Mouse (Mus musculus) MEL (cell line): ENCODE data around the gene Klk9. TPM values are rescaled to one million over a fixed set of nuclear protein-coding genes. Genes with fewer than 3 reads are reported as not detected.

Source experiments
- DNase-seq: peaks from one replicate; pipeline ENCODE4 v3.0.0; 2011; ENCODE audit warnings: low read depth, low spot score
- H3K27ac ChIP-seq: 2 replicates; pipeline ENCODE4 v1.5.1; 2012; ENCODE audit warnings: low read depth, mild to moderate bottlenecking, control low read depth, low read length, moderate library complexity; ENCODE audit not compliant: control insufficient read depth
- H3K27me3 ChIP-seq, 2 experiments: fragments of 150-350 bp in 1 of 2; sonication (generic) in 1 of 2; 2 replicates each; pipeline ENCODE4 v1.6.1; 2012; ENCODE audit warnings: low read length in 2 of 2, mild to moderate bottlenecking in 2 of 2, improper control_type of control experiment in 1 of 2, moderate library complexity in 1 of 2; ENCODE audit not compliant: insufficient read depth in 2 of 2, control insufficient read depth in 1 of 2
- H3K36me3 ChIP-seq, 2 experiments: 2 replicates each; pipeline ENCODE4 v1.6.1; 2012 to 2014; ENCODE audit warnings: low read length in 2 of 2, improper control_type of control experiment in 1 of 2, inconsistent platforms in 1 of 2, mild to moderate bottlenecking in 1 of 2; ENCODE audit not compliant: insufficient read depth in 2 of 2, control insufficient read depth in 1 of 2
- H3K4me1 ChIP-seq, 2 experiments: fragments of 150-350 bp in 1 of 2; sonication (generic) in 1 of 2; 2 replicates each; pipeline ENCODE4 v1.6.1; 2012; ENCODE audit warnings: low read length in 2 of 2, improper control_type of control experiment in 1 of 2, mild to moderate bottlenecking in 1 of 2; ENCODE audit not compliant: insufficient read depth in 2 of 2, control insufficient read depth in 1 of 2
- H3K4me3 ChIP-seq, 2 experiments: fragments of 150-350 bp in 1 of 2; sonication (generic) in 1 of 2; 2 replicates each; pipeline ENCODE4 v1.5.1; 2012; ENCODE audit warnings: low read depth in 2 of 2, low read length in 2 of 2, mild to moderate bottlenecking in 2 of 2, moderate library complexity in 2 of 2, control low read depth in 1 of 2, improper control_type of control experiment in 1 of 2; ENCODE audit not compliant: control insufficient read depth in 1 of 2, insufficient read depth in 1 of 2
- H3K79me2 ChIP-seq: 2 replicates; pipeline ENCODE4 v1.6.1; 2012; ENCODE audit warnings: mild to moderate bottlenecking, low read length, moderate library complexity; ENCODE audit not compliant: control insufficient read depth, poor library complexity, insufficient read depth
- H3K9ac ChIP-seq: 2 replicates; pipeline ENCODE4 v1.6.1; 2012; ENCODE audit warnings: low read depth, mild to moderate bottlenecking, control low read depth, low read length, moderate library complexity; ENCODE audit not compliant: control insufficient read depth, poor library complexity, severe bottlenecking
- H3K9me3 ChIP-seq: fragments of 150-350 bp; sonication (generic); replicated peaks from 2 replicates; pipeline ENCODE4 v1.6.1; 2012; ENCODE audit warnings: mild to moderate bottlenecking, low read length, improper control_type of control experiment, moderate library complexity; ENCODE audit not compliant: insufficient read depth
- CHD1 ChIP-seq: IDR thresholded peaks from 2 replicates; pipeline ENCODE4 v1.6.1; 2012; ENCODE audit warnings: low read depth, mild to moderate bottlenecking, inconsistent platforms, low read length, improper control_type of control experiment
- E2F4 ChIP-seq: IDR thresholded peaks from 2 replicates; pipeline ENCODE4 v1.6.1; 2011; ENCODE audit warnings: low read depth, low read length, improper control_type of control experiment, borderline replicate concordance
- ELF1 ChIP-seq: IDR thresholded peaks from 2 replicates; pipeline ENCODE4 v1.6.1; 2014; ENCODE audit warnings: low read depth, mild to moderate bottlenecking, inconsistent platforms, low read length, improper control_type of control experiment, moderate library complexity
- EP300 ChIP-seq, 2 experiments: IDR thresholded peaks; 2 replicates each; pipeline ENCODE4 v1.6.1; 2011; ENCODE audit warnings: improper control_type of control experiment in 2 of 2, low read length in 2 of 2, low read depth in 1 of 2, mild to moderate bottlenecking in 1 of 2
- ETS1 ChIP-seq: IDR thresholded peaks from 2 replicates; pipeline ENCODE4 v1.6.1; 2012; ENCODE audit warnings: low read depth, mild to moderate bottlenecking, inconsistent platforms, low read length, improper control_type of control experiment, moderate library complexity
- JUND ChIP-seq: IDR thresholded peaks from 2 replicates; pipeline ENCODE4 v1.6.1; 2011; ENCODE audit warnings: low read depth, mild to moderate bottlenecking, improper control_type of control experiment, low read length
- MAX ChIP-seq: IDR thresholded peaks from 2 replicates; pipeline ENCODE4 v1.6.1; 2011; ENCODE audit warnings: low read length, improper control_type of control experiment
- MAZ ChIP-seq: IDR thresholded peaks from 2 replicates; pipeline ENCODE4 v1.6.1; 2012; ENCODE audit warnings: low read depth, mild to moderate bottlenecking, inconsistent platforms, low read length, improper control_type of control experiment
- MEF2A ChIP-seq: IDR thresholded peaks from 2 replicates; pipeline ENCODE4 v1.6.1; 2014; ENCODE audit warnings: low read depth, mild to moderate bottlenecking, inconsistent platforms, low read length, improper control_type of control experiment; ENCODE audit not compliant: poor library complexity, insufficient replicate concordance, severe bottlenecking; ENCODE audit errors: extremely low read depth
- MYB ChIP-seq: IDR thresholded peaks from 2 replicates; pipeline ENCODE4 v1.6.1; 2011; ENCODE audit warnings: mild to moderate bottlenecking, low read depth, low read length, improper control_type of control experiment
- MYC ChIP-seq: IDR thresholded peaks from 2 replicates; pipeline ENCODE4 v1.6.1; 2011; ENCODE audit warnings: low read depth, mild to moderate bottlenecking, low read length, improper control_type of control experiment, moderate library complexity
- POLR2A ChIP-seq, 2 experiments: IDR thresholded peaks; 2 replicates each; pipeline ENCODE4 v1.6.1; 2011 to 2012; ENCODE audit warnings: low read length in 2 of 2, mild to moderate bottlenecking in 2 of 2, control low read depth in 1 of 2, improper control_type of control experiment in 1 of 2, low read depth in 1 of 2, moderate library complexity in 1 of 2; ENCODE audit not compliant: control insufficient read depth in 1 of 2, insufficient read depth in 1 of 2, poor library complexity in 1 of 2
- POLR2AphosphoS5 ChIP-seq: IDR thresholded peaks from 2 replicates; pipeline ENCODE4 v1.6.1; 2012; ENCODE audit warnings: low read depth, borderline replicate concordance, mild to moderate bottlenecking, inconsistent platforms, low read length, moderate library complexity, mixed read lengths
- RAD21 ChIP-seq: IDR thresholded peaks from 2 replicates; pipeline ENCODE4 v1.6.1; 2011; ENCODE audit warnings: mild to moderate bottlenecking, low read depth, low read length, improper control_type of control experiment
- SMC3 ChIP-seq: IDR thresholded peaks from 2 replicates; pipeline ENCODE4 v1.6.1; 2011; ENCODE audit warnings: low read depth, low read length, improper control_type of control experiment
- TAL1 ChIP-seq: IDR thresholded peaks from 2 replicates; pipeline ENCODE4 v1.6.1; 2012; ENCODE audit warnings: mild to moderate bottlenecking, inconsistent platforms, low read length, moderate library complexity, mixed read lengths
- TCF12 ChIP-seq: IDR thresholded peaks from 2 replicates; pipeline ENCODE4 v1.6.1; 2014; ENCODE audit warnings: low read depth, mild to moderate bottlenecking, inconsistent platforms, low read length, improper control_type of control experiment, moderate library complexity
- UBTF ChIP-seq: IDR thresholded peaks from 2 replicates; pipeline ENCODE4 v1.6.1; 2012; ENCODE audit warnings: low read depth, mild to moderate bottlenecking, inconsistent platforms, low read length, improper control_type of control experiment, moderate library complexity, borderline replicate concordance; ENCODE audit not compliant: insufficient read depth
- ZC3H11A ChIP-seq: IDR thresholded peaks from 2 replicates; pipeline ENCODE4 v1.6.1; 2012; ENCODE audit warnings: low read depth, mild to moderate bottlenecking, inconsistent platforms, low read length, improper control_type of control experiment
- ZNF384 ChIP-seq: IDR thresholded peaks from 2 replicates; pipeline ENCODE4 v1.6.1; 2012; ENCODE audit warnings: low read depth, mild to moderate bottlenecking, inconsistent platforms, low read length, improper control_type of control experiment
- polyA plus RNA-seq, 2 experiments: library from polyadenylated mRNA; stranded (reverse) in 1 of 2; unstranded in 1 of 2; fragments of >175 nt in 1 of 2; fragments of >200 nt in 1 of 2; gene quantifications; 2 replicates each; pipeline versions ENCODE4 v1.2.1 to v1.2.4; 2012; ENCODE audit warnings: low replicate concordance in 2 of 2, low read depth in 1 of 2; ENCODE audit not compliant: insufficient read length in 2 of 2, insufficient read depth in 1 of 2, missing spikeins in 1 of 2
- total RNA-seq: library from RNA; depleted of rRNA; stranded (reverse); fragments of 300-350 nt; gene quantifications from 2 replicates; pipeline ENCODE4 v1.2.3, GENCODE M21; 2012

Gene Klk9
- total and polyA plus RNA-seq, 3 experiments: not detected

DNA sequence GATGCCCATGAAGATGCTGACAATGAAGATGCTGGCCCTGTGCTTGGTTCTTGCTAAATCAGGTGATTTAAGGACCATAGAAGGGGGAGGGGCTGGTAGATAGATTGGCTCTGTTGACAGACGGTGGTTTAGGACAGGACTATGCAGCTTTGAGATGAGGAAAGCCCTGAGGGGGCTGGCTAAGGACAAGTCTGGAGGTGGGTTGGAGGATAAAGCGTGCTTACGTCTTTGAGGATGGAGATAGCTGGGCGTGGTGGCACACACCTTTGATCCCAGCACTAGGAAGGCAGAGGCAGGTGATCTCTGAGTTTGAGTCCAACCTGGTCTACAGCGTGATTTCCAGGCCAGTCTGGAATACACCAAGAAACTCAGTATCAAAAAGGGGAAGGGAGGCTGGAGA is 34.4 kb downstream of the Klk9 start:
- Histone ChIP-seq H3K4me1 (no peaks in the 10 kb centered on the region), H3K79me2 (no peaks in the 10 kb centered on the region), H3K4me3 (no peak overlapping the region), H3K9me3 (no peaks in the 10 kb centered on the region), H3K27me3 (no peaks in the 10 kb centered on the region), H3K36me3 (no peaks in the 10 kb centered on the region), H3K9ac (no peak overlapping the region), H3K27ac (no peak overlapping the region)
- no peak for TF ChIP-seq POLR2A (IDR thresholded peaks at IDR 0.05; ENCODE audit: control insufficient read depth in 1 of 2, insufficient read depth in 1 of 2, low read depth in 1 of 2, low read length in 2 of 2, poor library complexity in 1 of 2)
- no peak for TF ChIP-seq MAZ
- no peak for TF ChIP-seq ELF1
- no peak for TF ChIP-seq CHD1
- TF ChIP-seq TCF12: no peak
- TF ChIP-seq MYC: no peak
- no peak for TF ChIP-seq ETS1
- no peak for TF ChIP-seq UBTF
- no peak for TF ChIP-seq POLR2AphosphoS5
- TF ChIP-seq MAX: no peak
- no peak for TF ChIP-seq JUND
- TF ChIP-seq ZC3H11A: no peak
- no peak for TF ChIP-seq E2F4
- DNase-seq: no peak

DNA sequence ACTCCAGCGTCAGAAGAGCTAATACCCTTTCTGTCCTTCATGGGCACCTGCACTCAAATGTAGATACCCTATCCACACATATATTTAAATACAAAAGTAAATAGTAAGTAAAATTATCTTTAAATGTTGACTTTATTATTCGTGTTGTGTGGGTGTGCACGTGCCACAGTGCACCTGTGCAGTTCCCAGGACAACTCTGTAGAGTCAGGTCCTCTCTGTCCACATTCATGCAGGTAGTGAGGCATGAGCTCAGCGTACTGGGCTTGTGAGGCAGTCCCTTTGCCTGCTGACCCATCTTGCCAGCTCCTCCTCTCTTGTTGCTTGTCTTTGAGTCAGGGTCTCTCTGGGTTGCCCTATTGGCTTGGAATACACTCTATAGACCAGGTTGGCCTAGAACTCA is 36.0 kb downstream of the Klk9 start:
- no peak overlapping the region for H3K9ac ChIP-seq
- H3K9me3 ChIP-seq: no peaks in the 10 kb centered on the region
- H3K36me3 ChIP-seq: no peaks in the 10 kb centered on the region
- H3K27me3 ChIP-seq: no peaks in the 10 kb centered on the region
- no peaks in the 10 kb centered on the region for H3K79me2 ChIP-seq
- no peak for DNase-seq
- H3K4me1 ChIP-seq: no peaks in the 10 kb centered on the region
- TF ChIP-seq SMC3 (no peak), MYB (no peak), MEF2A (no peak), TAL1 (no peak), RAD21 (no peak), ELF1 (no peak), EP300 (IDR thresholded peaks at IDR 0.05; ENCODE audit: low read depth in 1 of 2, low read length in 2 of 2) (no peak), ZNF384 (no peak)
- H3K27ac ChIP-seq: no peak overlapping the region
- H3K4me3 ChIP-seq: no peak overlapping the region
